Mouse (Mus musculus) E14TG2a.4 (cell line): ENCODE data around the gene Klrb1c.
"Not testable (repeated sequence)": the region's sequence is repeated elsewhere in the genome, so short reads cannot be mapped to it uniquely, and the experiment has no call there.

ENCODE experiments used
- H3K27me3 ChIP-seq: 2 replicates; pipeline ENCODE4 v1.6.1; 2014; ENCODE audit warnings: low read length, control low read depth; ENCODE audit not compliant: insufficient read depth
- H3K36me3 ChIP-seq: 2 replicates; pipeline ENCODE4 v1.6.1; 2014; ENCODE audit warnings: low read length, control low read depth; ENCODE audit not compliant: insufficient read depth
- H3K4me1 ChIP-seq: replicated peaks from 2 replicates; pipeline ENCODE4 v1.6.1; 2014; ENCODE audit warnings: low read depth, low read length, control low read depth
- H3K4me3 ChIP-seq: replicated peaks from 2 replicates; pipeline ENCODE4 v1.5.1; 2014; ENCODE audit warnings: mild to moderate bottlenecking, low read length
- H3K9me3 ChIP-seq: 2 replicates; pipeline ENCODE4 v1.6.1; 2014; ENCODE audit warnings: low read length, control low read depth
- CTCF ChIP-seq: conservative IDR thresholded peaks from 2 replicates; pipeline ENCODE4 v1.5.1; 2014; ENCODE audit warnings: low read length
- NANOG ChIP-seq: IDR thresholded peaks from 2 replicates; pipeline ENCODE4 v1.6.1; 2014; ENCODE audit warnings: borderline replicate concordance, low read length, mixed read lengths
- POU5F1 ChIP-seq: IDR thresholded peaks from 2 replicates; pipeline ENCODE4 v1.6.1; 2014; ENCODE audit warnings: low read length, borderline replicate concordance

Gene Klrb1c

DNA sequence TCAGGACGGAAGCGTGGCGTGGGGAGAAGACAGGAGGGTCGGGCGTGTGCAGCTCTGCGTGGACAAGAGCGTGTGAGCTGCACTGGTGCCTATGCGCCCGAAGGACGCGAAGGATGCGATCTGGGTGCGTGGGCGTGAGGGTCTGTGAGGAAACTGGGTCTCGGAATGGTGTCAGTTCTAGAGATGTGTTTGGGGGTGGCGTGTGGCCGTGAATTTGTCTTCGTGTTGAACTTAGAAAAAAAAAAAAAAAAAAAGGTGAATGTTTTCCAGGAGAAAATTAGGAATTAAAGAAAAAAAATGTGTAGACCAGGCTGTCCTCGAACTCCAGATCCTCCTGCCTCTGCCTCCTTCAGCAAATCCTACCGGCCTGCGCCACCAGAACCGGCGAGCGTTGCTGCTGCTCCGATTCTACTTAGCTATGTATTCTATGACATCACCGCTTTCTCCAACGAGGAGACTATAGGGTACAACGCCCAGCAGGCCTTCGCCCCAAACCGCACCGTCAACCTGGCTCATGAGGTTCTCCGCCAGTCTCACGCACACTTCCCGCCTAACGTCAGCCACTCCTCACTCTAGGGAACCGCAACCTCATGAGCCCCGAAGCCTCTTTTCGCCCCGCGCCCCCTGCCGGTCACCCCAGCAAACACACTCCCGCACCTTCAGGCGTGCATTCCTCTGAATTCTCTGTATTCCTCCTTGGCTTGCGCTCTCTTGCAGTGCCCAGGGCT is 28.4 kb downstream of the Klrb1c start:
- H3K9me3 ChIP-seq, result peaks cover 14% of the 10 kb centered on the region
- H3K27me3 ChIP-seq, H3K36me3 ChIP-seq: not testable (repeated sequence)
- peaks cover 19% of the 10 kb centered on the region for H3K4me1 ChIP-seq
- H3K4me3 ChIP-seq, result peak overlapping the region; percentile 93
- TF ChIP-seq CTCF, result peak; percentile 72

DNA sequence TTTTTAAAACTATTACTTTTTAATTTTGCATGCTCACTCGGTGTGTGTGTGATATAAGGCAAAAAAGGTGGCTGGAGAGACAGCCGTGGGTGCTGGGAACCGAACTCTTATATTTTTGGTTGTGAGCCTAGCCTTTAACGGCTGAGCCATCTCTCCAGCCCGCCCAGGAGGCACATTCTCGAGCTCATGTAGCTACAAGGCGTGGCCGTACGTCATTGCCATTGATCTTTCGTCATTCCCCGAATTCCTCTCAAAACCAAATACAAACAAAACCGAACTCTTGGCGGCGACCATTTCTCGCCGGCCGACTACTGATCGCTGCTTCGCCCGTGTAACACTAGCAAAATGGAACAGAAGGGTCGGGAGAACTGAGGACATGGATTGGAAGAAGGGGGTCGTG is 29.0 kb downstream of the Klrb1c start:
- Histone ChIP-seq H3K4me3 (peak overlapping the region; percentile 93), H3K4me1 (peaks cover 14% of the 10 kb centered on the region), H3K9me3 (peaks cover 14% of the 10 kb centered on the region)
- H3K27me3 ChIP-seq, H3K36me3 ChIP-seq: not testable (repeated sequence)

DNA sequence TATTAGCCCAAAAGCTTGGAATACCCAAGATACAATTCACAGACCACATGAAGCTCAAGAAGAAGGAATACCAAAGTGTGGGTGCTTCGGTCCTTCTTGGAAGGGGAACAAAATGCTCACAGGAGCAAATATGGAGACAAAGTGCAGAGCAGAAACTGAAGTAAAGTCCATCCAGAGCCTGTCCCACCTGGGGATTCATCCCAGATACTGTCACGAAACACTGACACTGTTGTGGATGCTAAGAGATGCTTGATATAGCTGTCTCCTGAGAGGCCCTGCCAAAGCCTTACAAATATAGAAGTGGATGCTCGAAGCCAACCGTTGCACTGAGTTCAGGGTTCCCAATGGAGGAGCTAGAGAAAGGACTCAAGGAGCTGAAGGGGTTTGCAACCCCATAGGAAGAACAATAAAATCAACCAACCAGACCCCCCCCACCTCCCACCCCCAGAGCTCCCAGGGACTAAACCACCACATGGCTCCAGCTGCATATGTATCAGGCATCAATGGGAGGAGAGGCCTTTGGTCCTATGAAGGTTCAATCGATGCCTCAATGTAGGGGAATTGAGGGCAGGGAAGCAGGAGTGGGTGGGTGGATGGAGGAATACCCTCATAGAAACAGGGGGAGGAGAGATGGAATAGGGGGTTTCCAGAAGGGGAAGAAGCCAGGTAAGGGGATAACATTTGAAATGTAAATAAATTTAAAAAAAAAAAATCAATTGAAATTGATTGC is 29.6 kb downstream of the Klrb1c start:
- H3K4me1 ChIP-seq, result peaks cover 13% of the 10 kb centered on the region
- H3K9me3 ChIP-seq, result peaks cover 14% of the 10 kb centered on the region
- TF ChIP-seq POU5F1 (no peak), CTCF (no peak), NANOG (no peak)
- 0 out of 2 replicates have a peak overlapping the region, but pooled peaks have one; percentile 93 for H3K4me3 ChIP-seq
- no peaks in the 10 kb centered on the region for H3K36me3 ChIP-seq
- no peaks in the 10 kb centered on the region for H3K27me3 ChIP-seq

- H3K9me3 ChIP-seq, H3K4me3 ChIP-seq, H3K4me1 ChIP-seq, H3K27me3 ChIP-seq, H3K36me3 ChIP-seq: not testable (repeated sequence)
Observed at GRCm38 (mm10) chr6:128755402-128755763, 33.6 kb downstream of the Klrb1c start.

GRCm38 (mm10) chr6:128754748-128755401 is 34.1 kb downstream of the Klrb1c start:
- not testable (repeated sequence) for H3K9me3 ChIP-seq, H3K4me3 ChIP-seq, H3K4me1 ChIP-seq, H3K36me3 ChIP-seq, H3K27me3 ChIP-seq

- not testable (repeated sequence) for H3K27me3 ChIP-seq, H3K4me1 ChIP-seq, H3K4me3 ChIP-seq, H3K36me3 ChIP-seq, H3K9me3 ChIP-seq
Observed at GRCm38 (mm10) chr6:128754265-128754664, 34.8 kb downstream of the Klrb1c start.

GRCm38 (mm10) chr6:128753610-128754224 is 35.3 kb downstream of the Klrb1c start:
- not testable (repeated sequence) for H3K4me3 ChIP-seq, H3K4me1 ChIP-seq, H3K9me3 ChIP-seq, H3K36me3 ChIP-seq, H3K27me3 ChIP-seq

DNA sequence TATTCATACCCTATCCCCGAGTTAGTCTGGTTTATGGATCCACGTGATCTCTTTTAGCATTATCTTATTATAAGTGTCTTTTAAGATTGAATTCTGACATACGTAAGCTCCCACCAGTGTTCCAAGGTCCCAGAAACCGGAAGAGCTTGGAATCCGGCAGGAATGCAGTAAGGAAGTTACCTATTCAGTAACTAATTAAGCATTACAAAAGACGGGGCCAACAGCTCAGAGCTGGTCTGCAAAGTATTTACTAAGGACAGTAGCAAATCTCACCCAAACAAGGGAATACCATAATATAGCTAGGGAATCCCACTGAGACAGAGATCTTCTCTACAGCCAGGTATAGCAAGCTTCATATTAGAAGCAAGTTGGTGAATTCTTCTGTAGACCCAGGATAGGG is 42.0 kb downstream of the Klrb1c start:
- not testable (repeated sequence) for H3K27me3 ChIP-seq
- TF ChIP-seq NANOG, result peak; percentile 20; the same call in 1 of the 2 replicates

GRCm38 (mm10) chr6:128737445-128737844 is 51.6 kb downstream of the Klrb1c start:
- TF ChIP-seq POU5F1, result no peak
- TF ChIP-seq CTCF, result no peak
- TF ChIP-seq NANOG, result no peak
- Histone ChIP-seq H3K4me3 (no peak overlapping the region), H3K36me3 (no peaks in the 10 kb centered on the region), H3K27me3 (no peaks in the 10 kb centered on the region), H3K4me1 (no peaks in the 10 kb centered on the region), H3K9me3 (peaks cover 70% of the 10 kb centered on the region)

More for the DNA sequence above, 42.0 kb downstream of the Klrb1c start:
- H3K36me3 ChIP-seq, result not testable (repeated sequence)
- Histone ChIP-seq H3K4me1 (peaks cover 20% of the 10 kb centered on the region), H3K4me3 (0 out of 2 replicates have a peak overlapping the region, but pooled peaks have one; percentile 23), H3K9me3 (peaks cover 28% of the 10 kb centered on the region)
